Mouse (Mus musculus) olfactory bulb, adult 2 months (tissue): ENCODE data around the gene Sgo1. TPM values are rescaled to one million over a fixed set of nuclear protein-coding genes. Genes with fewer than 3 reads are reported as not detected.
"Not testable (repeated sequence)": the region's sequence is repeated elsewhere in the genome, so short reads cannot be mapped to it uniquely, and the experiment has no call there.

Experiments
- H3K27ac ChIP-seq: fragments of 200-500 bp; 2 replicates; pipeline ENCODE4 v1.5.1; 2012; ENCODE audit warnings: low read depth, low read length; ENCODE audit not compliant: insufficient read depth
- H3K4me1 ChIP-seq: fragments of 200-500 bp; 2 replicates; pipeline ENCODE4 v1.6.1; 2012; ENCODE audit warnings: low read length; ENCODE audit not compliant: control insufficient read depth, insufficient read depth
- H3K4me3 ChIP-seq: fragments of 200-500 bp; 2 replicates; pipeline ENCODE4 v1.5.1; 2012; ENCODE audit warnings: mild to moderate bottlenecking, low read depth, low read length, moderate library complexity; ENCODE audit not compliant: insufficient read depth
- CTCF ChIP-seq: fragments of 200-500 bp; IDR thresholded peaks from 2 replicates; pipeline ENCODE4 v1.5.1; 2012; ENCODE audit warnings: low read depth, mild to moderate bottlenecking, low read length, moderate library complexity; ENCODE audit not compliant: insufficient read depth
- POLR2A ChIP-seq: fragments of 200-500 bp; IDR thresholded peaks from 2 replicates; pipeline ENCODE4 v1.6.1; 2012; ENCODE audit warnings: mild to moderate bottlenecking, low read depth, low read length, moderate library complexity; ENCODE audit not compliant: insufficient read depth
- WGBS: fragments of 180-500 bp; shearing (Covaris S2); methylation state at CpG from one replicate; pipeline ENCODE4 v1.1.7; 2018; 5-methylcytosine and 5-hydroxymethylcytosine counted together
- polyA plus RNA-seq: library from polyadenylated mRNA; stranded (reverse); fragments of >200 nt; gene quantifications from 2 replicates; pipeline ENCODE4 v1.2.4, GENCODE M21; 2012; ENCODE audit warnings: low replicate concordance; ENCODE audit not compliant: missing spikeins, insufficient read depth, insufficient read length

Gene Sgo1
- polyA plus RNA-seq, 1 experiment = not detected

- Histone ChIP-seq H3K4me3 (no peak overlapping the region), H3K27ac (no peak overlapping the region), H3K4me1 (no peaks in the 10 kb centered on the region)
- 90% methylated on average over 8 of the region's 8 CpGs for WGBS
- no peak for TF ChIP-seq POLR2A
- TF ChIP-seq CTCF = no peak
Measured at GRCm38 (mm10) chr17:53670453-53670852, 18.7 kb downstream of the Sgo1 start.

- WGBS = 43% methylated on average over 2 of the region's 2 CpGs
- no peak for TF ChIP-seq POLR2A
- no peak for TF ChIP-seq CTCF
- Histone ChIP-seq H3K4me3 (no peak overlapping the region), H3K27ac (no peak overlapping the region), H3K4me1 (no peaks in the 10 kb centered on the region)
Measured at GRCm38 (mm10) chr17:53664703-53665382, 24.3 kb downstream of the Sgo1 start.

- no peak overlapping the region for H3K27ac ChIP-seq
- 61% methylated on average over 3 of the region's 3 CpGs for WGBS
- H3K4me1 ChIP-seq = 0 out of 2 replicates have a peak, but pooled peaks cover 2% of the 10 kb centered on the region
- TF ChIP-seq POLR2A (no peak), CTCF (no peak)
- H3K4me3 ChIP-seq = no peak overlapping the region
Measured at GRCm38 (mm10) chr17:53664267-53664666, 24.9 kb downstream of the Sgo1 start.

- no peak overlapping the region for H3K27ac ChIP-seq
- H3K4me3 ChIP-seq = no peak overlapping the region
- 74% methylated on average over 6 of the region's 6 CpGs for WGBS
- 0 out of 2 replicates have a peak, but pooled peaks cover 2% of the 10 kb centered on the region for H3K4me1 ChIP-seq
- TF ChIP-seq CTCF (no peak), POLR2A (no peak)
Measured at GRCm38 (mm10) chr17:53661056-53661840, 27.9 kb downstream of the Sgo1 start.

- Histone ChIP-seq H3K4me3 (no peak overlapping the region), H3K27ac (no peak overlapping the region), H3K4me1 (0 out of 2 replicates have a peak, but pooled peaks cover 2% of the 10 kb centered on the region)
- TF ChIP-seq CTCF = no peak
- no peak for TF ChIP-seq POLR2A
- 20% methylated on average over 4 of the region's 4 CpGs for WGBS
Measured at GRCm38 (mm10) chr17:53659738-53660137, 29.4 kb downstream of the Sgo1 start.

- H3K4me3 ChIP-seq = no peak overlapping the region
- no peak for TF ChIP-seq POLR2A
- TF ChIP-seq CTCF = no peak
- WGBS = 56% methylated on average over 8 of the region's 8 CpGs
- 0 out of 2 replicates have a peak, but pooled peaks cover 2% of the 10 kb centered on the region for H3K4me1 ChIP-seq
- no peak overlapping the region for H3K27ac ChIP-seq
Measured at GRCm38 (mm10) chr17:53659230-53659629, 29.9 kb downstream of the Sgo1 start.

- Histone ChIP-seq H3K4me1 (0 out of 2 replicates have a peak, but pooled peaks cover 2% of the 10 kb centered on the region), H3K27ac (no peak overlapping the region), H3K4me3 (no peak overlapping the region)
- no peak for TF ChIP-seq POLR2A
- 62% methylated on average over 2 of the region's 2 CpGs for WGBS
Measured at GRCm38 (mm10) chr17:53658668-53659067, 30.5 kb downstream of the Sgo1 start.

GRCm38 (mm10) chr17:53657391-53657790, 31.7 kb downstream of the Sgo1 start:
- H3K4me1 ChIP-seq, H3K27ac ChIP-seq, H3K4me3 ChIP-seq: not testable (repeated sequence)
- 73% methylated on average over 2 of the region's 2 CpGs for WGBS

- Histone ChIP-seq H3K4me1 (0 out of 2 replicates have a peak, but pooled peaks cover 2% of the 10 kb centered on the region), H3K27ac (no peak overlapping the region)
- WGBS = 78% methylated on average over 6 of the region's 6 CpGs
Measured at GRCm38 (mm10) chr17:53656369-53656860, 32.7 kb downstream of the Sgo1 start.

More at GRCm38 (mm10) chr17:53656369-53656860, 32.7 kb downstream of the Sgo1 start:
- TF ChIP-seq CTCF (no peak), POLR2A (no peak)
- no peak overlapping the region for H3K4me3 ChIP-seq
